Mouse (Mus musculus) thymus, adult 18-20 months (tissue): Measurements from ENCODE around the gene Hhat.

Experiments
- DNase-seq, 2 experiments: peaks; one replicate each; pipeline ENCODE4 v3.0.0; 2022; ENCODE audit warnings: mixed read lengths in 2 of 2

Gene Hhat

DNA sequence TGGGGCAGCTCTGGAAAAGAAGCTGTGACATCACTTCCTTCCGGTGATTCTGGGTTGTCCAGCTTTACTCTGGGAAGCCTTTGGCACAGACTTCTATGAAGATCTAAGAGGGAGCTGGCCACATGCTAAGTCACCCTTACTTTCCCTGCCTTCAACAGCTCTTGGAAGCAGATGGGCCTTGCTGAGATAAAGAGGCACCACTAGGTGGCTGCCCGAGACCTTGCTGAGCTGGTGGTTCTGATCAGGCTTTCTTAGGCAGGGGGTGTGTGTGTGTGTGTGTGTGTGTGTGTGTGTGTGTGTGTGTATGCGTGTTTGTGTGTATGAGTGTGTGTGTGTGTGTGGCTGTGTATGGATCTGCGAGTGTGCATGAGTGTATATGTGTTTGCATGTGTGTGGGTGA lies 13.4 kb upstream of the Hhat start:
- no peak for DNase-seq

DNA sequence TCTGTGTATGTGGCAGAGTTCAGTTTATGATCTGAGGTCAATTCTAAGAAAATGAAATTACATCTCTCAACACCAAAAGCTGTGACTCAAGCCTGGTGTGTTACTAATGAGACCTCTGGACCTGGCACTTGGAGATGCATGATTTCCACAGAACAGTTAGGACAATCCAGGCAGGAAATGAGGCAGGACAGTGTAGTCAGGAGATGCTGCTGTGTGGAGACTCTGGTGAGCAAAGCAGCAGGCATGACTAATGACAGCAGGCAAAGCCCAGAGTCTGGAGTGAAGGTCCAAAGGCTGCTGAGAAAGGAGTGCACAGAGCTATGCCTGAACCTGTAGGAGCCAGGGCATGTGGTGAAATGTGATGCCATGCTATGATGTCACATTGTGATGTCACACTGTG lies 10.2 kb upstream of the Hhat start:
- no peak for DNase-seq

DNA sequence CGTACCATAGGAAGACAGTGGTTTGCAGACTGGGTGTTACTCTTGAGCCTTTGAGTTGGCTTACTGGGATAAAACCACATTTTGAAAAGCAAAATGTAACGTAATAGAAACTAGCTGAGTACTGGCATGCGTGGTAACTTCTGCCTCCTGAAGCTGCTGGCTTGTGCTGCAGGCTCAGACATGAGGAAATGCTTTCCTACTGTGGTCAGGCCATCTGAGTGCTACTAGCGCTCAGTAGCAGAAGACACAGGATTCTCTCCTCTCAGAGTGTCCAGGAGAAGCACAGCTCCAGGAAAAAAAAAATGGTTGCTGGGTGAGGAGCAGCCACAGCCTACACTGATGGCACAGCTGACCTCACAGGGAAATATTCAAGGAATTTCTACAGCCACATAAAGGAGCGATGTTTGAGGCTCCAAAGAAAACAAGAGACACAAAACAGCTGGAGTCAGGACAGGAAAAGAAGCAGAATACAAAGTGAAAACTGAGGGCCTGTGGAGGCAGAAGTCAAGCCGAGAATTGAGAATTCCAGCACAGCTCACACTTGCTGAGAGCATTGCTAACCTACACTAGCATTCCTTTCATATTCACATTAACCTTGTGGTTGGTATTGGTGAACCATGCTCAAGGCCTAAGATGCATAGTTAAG lies 8.0 kb upstream of the Hhat start:
- no peak for DNase-seq

DNA sequence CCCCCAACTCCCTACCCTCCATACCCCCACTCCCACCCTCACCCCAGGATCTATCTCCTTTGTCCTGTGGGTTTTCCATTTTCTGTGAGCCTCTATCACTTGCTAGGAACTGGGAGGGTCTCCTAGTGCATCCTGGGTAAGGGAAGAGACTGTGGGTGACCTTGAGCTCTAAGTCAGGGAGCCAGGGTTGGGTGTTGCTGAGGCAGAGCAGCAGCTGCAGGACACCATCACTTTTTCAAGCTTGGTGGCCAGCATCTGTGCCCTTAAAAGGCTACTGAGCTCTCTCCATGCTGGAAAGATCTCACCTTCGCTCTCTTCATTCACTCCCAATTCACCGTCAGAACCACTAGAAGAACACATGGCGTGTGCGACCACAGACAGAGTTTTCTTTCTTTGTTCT lies 7.2 kb upstream of the Hhat start:
- no peak for DNase-seq

DNA sequence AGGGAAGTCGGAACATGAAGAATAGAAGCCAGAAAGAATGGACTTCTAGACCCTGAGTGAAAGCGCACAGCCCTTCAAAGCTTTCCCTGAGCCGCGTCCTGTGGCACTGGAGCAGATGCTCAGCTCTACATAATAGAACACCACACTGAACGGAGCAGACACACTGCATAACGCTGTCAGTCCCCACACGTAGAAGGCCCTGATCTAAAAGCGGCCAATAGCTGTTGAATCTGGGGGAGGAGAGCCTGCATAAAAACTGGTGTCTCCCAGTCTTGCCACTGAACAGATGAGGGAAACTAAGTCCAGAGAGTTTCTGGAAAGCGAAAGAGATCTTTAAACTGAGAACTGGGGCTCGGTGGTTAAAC lies 911 bp downstream of the Hhat start:
- DNase-seq, result no peak

DNA sequence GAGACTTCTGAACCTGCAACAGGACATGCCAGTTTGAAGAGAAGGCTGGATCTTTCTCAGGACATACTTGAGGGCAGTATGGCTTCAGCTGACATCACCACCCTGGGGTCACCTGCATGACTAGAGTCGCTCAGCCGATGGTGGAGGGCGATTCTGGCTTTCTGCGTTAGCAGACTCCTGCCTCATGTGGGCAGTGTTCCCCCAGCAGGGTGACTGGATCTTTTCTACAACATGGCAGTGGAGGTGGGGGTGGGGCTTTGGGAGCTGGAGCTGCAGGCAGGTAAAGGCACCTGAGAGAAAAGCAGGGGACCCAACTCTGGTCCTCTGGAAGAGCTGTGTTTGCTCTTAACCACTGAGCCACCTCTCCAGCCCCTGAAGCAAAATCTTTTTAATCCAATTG lies 5.5 kb downstream of the Hhat start:
- no peak for DNase-seq

DNA sequence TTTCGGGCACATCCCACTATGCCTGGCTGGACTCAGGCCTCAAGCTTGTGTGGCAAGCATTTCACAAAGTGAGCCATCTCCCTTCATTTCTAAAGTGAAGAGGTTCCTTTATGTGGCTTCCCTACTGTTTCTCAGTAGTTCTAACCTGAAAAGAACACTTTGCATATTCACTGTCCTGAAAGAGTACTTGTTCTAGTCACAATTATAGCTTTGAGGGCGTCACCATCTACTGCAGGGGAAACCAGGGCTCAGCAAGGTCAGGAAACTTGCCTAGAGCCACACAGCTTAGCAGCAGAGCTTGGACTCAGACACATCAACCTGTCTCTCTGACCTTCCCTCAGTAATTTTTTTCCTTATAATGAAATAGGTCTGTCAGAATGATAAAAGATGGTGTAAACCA lies 6.5 kb downstream of the Hhat start:
- no peak for DNase-seq

DNA sequence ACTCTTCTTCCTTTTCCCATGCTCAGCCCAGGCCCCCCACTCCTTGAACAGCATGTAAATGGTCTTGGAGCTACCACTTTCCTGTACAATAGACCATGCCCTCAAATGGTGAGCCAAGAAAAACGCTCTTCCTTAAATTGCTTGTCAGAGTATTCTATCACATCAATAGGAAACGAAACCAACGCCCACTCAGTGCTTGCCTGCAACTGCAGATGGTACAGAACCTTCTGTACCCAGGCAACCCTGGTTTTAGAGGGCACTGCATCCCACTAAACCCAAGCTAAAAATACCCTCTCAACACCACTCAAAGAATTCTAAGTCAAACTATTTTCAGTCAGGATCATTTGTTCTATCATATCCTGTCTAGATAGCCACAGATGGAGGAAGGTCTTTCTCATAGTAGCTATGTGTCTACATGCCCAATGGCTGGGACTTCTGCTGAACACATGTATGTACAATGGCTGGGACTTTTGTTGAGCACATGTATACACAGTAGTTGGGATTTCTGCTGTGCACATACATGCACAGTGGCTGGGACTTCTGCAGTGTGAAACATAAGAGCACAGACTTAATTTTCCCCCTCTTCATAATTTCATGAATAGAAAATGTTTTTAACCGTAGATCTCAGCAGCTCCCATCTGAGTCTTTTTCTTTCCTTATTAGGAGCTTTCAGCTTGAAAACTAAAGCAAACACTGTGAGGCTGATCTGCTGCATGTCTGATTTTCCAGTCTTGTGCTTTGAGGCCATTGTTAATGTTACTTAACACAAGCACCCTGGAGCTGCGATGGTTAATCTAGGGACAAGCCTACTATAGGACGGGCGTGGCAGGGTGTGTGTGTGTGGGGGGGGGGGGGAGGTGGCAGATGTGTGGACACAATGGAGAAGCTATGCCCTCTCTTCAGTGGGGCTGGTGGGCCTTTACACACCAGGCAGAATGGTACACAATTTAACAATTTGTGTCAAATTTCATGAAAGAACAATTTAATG lies 7.8 kb downstream of the Hhat start:
- peak in 1 of 2 experiments; percentile 25 for DNase-seq

DNA sequence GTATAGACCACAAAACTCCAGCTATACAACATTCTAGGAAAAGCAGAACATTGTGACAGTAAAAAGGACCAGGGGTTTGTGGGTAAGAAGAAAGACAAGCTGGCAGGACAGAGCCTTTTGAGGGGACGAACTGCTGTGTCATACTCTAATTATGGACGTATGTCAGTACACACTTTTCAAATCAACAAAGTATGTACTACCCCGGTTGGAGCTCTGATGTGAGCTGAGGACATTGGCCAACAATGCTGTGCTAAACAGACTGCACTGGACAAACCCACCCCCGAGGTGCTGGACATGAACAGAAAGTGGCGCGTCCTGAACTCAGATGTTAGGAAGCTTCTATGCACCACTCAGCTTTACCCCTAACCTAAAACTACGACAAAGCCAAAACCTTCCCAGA lies 14.3 kb downstream of the Hhat start:
- DNase-seq, result no peak

DNA sequence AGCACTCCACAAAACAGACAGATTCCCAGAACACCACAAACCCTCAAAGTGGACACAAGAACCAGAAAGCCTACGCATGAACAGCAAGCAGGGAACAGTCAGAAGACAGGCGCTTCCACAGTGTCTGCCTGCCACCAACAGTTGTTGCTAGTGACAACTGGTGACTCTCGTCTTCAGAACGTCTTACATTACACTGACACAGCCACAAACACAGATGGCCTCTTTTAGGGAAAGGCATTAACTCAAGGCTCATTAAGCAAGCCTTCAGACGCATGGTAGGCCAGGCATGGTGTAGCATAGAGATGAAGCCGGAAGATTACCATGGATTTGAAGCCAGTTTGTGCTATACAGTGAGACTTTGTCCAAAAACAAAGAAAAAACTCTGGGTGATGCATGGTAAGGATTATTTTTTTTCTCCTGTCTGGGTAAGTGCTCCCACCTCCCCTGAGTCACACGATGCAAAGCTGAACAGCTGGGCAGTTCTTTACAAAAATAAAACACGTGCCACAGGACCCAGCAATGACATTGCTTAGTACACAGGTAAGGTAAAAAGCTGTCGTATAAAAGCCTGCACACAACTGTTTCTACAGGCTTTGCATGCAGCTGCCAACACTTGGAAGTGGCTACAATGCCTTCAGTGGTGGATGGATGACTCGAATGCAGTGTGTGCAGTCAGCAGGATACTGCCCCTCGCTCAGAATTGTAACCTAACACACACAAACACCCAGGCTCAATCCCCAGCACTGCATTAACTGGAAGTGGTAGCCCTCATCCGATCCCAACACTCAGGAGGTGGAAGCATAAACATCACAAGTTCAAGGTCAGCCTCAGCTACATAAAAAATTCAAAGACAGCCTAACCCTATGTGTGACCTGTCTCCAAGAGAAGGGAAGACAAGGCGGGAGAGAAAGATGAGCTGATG lies 15.1 kb downstream of the Hhat start:
- DNase-seq, result no peak

DNA sequence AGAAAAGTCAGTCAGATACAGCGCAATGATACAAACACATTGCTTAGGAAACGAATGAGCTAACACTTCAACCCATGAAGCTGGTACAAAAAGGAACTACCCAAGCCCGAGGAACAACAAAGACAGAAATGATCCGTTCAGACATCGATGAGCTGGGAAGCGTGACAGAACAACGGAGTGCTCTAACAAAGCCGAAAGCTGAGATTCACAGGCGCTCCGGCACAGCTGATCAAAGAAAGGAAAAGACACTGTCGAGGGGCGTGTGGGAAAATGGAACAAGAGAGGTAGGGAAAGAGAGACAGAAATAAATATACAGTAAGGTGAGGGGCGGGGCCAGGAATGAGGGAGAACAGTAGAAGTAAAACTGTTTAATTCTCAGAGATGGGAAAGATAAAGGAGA lies 15.8 kb downstream of the Hhat start:
- DNase-seq, result no peak

DNA sequence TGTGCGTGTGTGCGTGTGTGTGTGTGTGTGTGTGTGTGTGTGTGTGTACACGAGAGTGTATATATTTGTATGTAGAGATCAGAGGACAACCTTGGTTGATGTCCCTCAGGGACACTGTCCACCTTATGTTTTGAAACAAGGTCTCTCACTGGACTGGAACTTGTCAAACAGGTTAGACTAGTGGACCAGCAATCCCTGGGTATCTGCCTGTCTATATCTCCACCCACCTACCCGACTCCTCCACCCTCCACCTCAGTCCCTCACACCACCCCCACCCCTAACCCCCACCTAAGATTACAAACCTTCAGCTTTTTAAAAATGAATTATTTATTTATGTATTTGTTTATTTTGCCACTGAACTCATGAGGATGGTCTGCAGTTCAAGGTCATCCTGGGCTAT lies 16.8 kb downstream of the Hhat start:
- DNase-seq, result no peak

DNA sequence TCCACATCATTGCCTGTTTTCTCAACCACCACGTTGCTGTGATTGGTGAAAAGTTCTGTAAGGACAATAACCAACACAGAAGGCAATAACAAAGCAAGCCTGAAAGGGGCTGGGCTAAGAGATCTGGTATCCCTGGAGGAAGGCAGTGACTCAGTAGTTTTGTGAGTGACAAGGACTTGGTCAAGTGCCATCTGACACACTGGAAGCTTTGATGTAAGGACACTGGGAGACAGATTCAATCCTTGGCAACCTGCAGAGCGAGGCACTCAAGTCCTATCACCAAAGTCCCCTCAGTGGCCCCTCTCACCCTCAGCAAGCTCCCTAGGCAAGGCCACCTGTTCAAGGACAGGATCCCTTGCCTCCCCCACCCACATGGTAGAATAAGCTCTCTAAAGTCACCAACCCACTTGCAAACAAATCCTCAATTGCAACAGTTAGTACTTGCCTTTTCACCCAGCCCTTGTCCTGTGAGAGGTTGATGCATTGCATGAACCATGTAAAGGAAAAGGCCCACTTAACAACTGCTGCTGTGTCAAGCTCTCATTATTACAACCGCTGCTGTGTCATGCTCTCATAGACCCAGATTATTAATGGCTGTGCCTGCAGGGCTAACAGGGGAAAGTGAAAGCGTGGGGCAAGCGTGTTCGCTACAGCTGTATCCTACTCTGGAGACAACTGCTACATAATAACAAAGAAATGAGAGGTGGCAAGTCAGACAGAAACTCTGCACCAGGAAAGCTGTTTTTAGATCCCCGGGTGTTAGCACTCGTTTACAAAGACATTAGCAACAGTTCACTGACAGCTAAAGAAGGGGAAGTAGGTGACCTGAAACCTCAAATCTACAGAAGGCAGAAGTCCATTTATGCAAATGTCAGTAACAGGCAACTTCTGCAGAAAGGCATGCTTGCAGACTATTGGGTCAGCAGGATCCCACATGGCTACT lies 18.1 kb downstream of the Hhat start:
- DNase-seq, result no peak

DNA sequence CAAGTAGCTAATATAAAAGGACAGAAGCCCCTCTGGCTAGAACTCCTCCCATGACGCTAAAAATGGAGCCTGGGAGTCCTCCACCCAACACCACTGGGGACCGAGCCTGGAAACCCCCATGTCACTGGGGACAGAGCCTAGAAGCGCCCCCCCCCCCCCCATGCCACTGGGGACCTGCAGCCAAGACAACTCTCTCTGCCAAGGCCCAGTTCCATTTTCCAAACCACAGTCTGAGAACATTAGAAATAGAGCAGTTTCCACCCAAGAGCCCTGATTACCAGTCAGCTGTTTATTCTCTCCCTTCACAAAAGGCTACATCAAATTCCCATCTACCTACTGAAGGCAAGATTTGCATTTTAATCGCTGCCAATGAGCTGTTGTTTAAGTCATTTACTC lies 21.0 kb downstream of the Hhat start:
- no peak for DNase-seq

DNA sequence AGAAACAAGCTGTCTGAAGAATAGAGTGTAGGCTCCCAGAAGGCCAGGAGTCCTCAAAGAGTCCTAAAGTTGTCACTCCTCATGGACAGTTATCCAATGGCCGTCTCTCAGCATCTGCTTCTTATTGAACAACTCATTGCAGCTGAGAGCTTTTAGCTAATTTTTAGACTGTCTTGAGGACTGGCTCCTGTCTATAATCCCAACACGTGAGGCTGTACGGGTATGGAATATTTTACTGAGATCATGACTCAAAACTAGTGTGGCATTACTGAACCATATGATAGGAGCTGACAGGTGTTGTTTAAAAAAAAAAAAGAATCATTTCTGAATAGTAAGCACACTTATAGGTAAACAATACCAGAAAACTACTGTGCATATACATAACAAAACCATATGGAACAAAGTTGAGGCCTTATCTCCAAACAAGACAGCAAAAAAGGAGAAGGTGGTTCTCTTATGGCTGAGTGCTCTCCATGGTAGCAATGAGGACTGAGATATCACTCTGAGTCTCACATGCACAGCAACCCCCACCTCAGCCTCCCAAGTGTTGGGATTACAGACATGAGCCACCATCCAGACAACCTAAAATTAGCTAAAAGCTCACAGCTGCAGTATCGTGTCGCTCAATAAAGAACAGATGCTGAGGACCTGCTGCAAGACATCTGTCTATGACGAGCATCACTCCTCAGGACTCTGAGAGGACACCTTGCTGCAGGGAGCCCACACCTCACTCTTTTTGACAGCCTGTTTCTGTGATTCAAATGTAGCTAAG lies 21.6 kb downstream of the Hhat start:
- DNase-seq, result no peak

DNA sequence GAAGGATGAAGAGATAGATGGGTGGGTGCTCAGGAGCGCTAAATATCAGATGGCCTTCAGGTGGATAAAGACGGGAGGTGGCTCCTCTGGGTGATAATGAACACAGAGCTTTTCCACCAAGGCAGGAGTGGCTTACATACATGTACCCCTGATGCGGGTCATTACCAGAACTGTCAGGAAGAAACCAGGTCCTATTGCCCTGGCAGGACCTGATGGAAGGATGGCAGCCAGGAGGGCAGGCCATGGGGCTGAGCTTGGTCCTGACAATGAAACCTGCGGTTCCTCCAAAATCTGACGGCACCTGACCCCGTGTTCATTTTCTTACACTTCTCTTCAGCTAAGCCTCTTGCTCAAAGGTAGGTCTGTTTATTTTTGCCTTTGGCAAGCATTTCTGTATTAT lies 24.8 kb downstream of the Hhat start:
- no peak for DNase-seq

DNA sequence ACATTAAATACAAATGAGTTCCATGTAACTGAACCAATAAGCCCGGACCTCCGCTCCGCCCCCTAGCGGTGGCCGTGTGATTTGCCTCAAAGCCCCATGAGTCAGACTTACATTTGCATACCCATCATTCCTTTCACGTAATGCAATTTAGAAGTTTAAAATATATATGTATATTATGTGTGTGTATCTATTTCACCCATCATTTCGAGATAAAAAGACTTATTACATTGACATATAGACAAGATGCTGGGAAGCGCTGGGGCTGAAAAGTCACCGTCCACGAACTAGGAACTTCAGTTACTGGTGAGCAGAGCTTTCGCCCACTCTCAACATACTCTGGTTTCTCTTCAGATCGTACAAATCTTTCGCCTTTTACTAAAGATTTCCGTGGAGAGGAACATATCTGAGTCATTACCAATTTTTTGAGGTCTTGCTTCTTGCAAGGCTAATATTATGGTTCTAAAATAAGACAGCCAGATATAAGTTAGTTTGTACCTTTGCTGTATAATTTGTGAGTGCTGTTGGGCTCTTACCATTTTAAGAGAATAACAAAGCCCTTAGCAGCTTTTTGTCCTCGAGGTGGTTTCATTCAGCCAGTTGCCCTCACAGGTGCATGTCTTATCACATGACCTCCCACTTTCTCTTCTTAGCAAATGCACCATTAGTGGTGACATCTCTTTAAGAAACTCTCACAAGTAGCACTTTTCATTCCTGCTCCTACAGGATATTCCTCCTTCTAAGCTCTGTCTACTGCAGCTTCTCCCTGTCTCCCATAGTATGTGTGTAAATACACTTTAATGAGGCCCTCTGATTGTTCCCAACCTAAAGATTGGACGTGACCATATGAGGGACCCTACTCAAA lies 25.6 kb downstream of the Hhat start:
- peak; percentile 41 to 58 for DNase-seq

DNA sequence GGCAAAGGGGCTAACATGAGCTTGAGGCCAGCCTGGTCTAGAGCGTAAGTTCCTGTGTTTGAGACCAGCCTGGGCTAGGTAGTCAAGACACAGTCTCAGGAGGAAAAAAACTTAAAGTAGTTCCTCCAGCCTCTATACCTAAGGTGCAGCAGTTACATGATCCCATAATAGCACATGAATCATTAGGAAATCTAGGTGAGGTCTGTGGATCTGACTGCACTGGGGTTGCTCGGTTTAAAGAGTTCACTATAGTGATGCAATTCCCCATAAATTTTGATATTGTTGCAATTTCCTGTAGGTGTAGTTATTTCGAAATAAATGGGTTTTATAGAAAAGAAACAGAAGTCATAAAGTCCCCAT lies 26.2 kb downstream of the Hhat start:
- DNase-seq, result no peak

DNA sequence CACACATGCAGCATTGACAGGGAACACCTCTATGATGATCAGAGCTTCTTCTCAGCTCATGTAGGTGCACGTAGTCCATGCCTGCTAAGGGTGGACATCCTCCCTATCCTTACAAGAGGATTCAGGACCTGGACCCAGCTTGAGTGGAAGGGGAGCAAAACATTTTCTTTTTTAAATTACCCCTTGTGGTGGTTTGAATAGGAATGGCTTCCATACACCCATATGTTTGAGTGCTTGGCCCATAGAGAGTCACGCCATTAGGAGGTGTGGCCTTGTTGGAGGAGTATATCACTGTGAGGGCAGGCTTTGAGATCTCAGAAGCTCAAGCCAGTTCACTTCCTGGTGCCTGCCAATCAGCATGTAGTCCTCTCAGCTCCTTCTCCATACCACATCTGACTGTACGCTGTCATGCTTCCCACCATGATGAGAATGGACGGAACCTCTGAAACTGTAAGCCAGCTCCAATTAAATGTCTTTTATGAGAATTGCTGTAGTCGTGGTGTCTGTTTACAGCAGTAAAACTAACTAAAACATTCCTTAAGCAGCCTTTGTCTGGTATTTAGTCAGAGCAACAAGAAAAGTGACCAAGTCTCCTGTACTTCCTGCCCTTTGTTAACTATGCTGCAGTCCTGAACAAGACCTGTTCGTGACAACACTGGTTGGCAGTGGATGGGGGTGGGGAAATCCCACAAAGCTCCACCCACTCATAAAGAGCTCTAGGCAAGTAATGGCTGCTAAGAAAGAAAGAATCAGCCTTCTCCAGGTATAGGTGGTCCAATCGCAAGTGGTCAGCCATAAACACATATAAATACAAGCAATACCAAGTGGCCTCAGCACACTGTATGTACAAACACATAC lies 28.4 kb downstream of the Hhat start:
- no peak for DNase-seq
